Mouse (Mus musculus): Measurements from ENCODE around the gene Edem3. TPM values are rescaled to one million over a fixed set of nuclear protein-coding genes. Genes with fewer than 3 reads are reported as not detected.

The Edem3 gene
- total and polyA plus RNA-seq, 2 experiments from 2014 or later: 13.2 to 40.8 TPM

DNA sequence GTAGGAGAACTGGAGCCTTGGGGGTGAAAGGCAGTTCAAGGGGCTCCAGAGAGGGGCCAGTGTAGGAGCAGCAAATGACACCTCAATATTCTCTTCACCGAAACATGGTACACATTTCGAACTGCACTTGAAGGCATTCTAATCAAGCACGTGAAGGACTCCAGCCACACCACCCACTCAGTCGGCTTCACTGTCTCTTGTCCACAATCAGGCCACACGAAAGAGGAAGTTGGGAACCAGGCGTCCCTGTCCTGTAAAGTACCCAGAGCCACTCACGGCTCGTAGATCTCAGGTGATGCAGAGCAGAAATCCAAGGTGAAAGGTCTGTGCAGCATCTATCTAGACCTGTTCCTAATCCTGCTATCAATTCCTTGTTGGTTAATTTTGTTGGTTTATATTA is 36.6 kb upstream of the Edem3 start:
- WGBS: 90% methylated on average over 8 of the region's 8 CpGs
- no peaks in the 10 kb centered on the region for H3K9me3 ChIP-seq (ENCODE audit: low read length)
- no peak overlapping the region for H3K4me3 ChIP-seq (ENCODE audit: low read depth, low read length)
- no peak for TF ChIP-seq CTCF (IDR thresholded peaks at IDR 0.05)
- ATAC-seq (ENCODE audit: low FRiP score): no peak
- H3K27ac ChIP-seq (ENCODE audit: low read depth, low read length): no peak overlapping the region
- no peak overlapping the region for H3K4me2 ChIP-seq (ENCODE audit: low read depth, low read length, poor library complexity, severe bottlenecking)
- DNase-seq (ENCODE audit: low spot score): no peak
- no peaks in the 10 kb centered on the region for H3K4me1 ChIP-seq (ENCODE audit: insufficient read depth, low read length)
- no peaks in the 10 kb centered on the region for H3K27me3 ChIP-seq (ENCODE audit: insufficient read depth, low read length)
- H3K36me3 ChIP-seq (ENCODE audit: insufficient read depth, low read length): no peaks in the 10 kb centered on the region
- no peak overlapping the region for H3K9ac ChIP-seq (replicated peaks; ENCODE audit: low read length, poor library complexity, severe bottlenecking)

- WGBS: 87% methylated on average over 5 of the region's 5 CpGs
- Histone ChIP-seq H3K9me3 (ENCODE audit: low read length) (no peaks in the 10 kb centered on the region), H3K4me3 (ENCODE audit: low read depth, low read length) (no peak overlapping the region), H3K27ac (ENCODE audit: low read depth, low read length) (no peak overlapping the region), H3K36me3 (ENCODE audit: insufficient read depth, low read length) (no peaks in the 10 kb centered on the region), H3K27me3 (ENCODE audit: insufficient read depth, low read length) (no peaks in the 10 kb centered on the region), H3K4me2 (ENCODE audit: low read depth, low read length, poor library complexity, severe bottlenecking) (no peak overlapping the region), H3K4me1 (ENCODE audit: insufficient read depth, low read length) (no peaks in the 10 kb centered on the region), H3K9ac (replicated peaks; ENCODE audit: low read length, poor library complexity, severe bottlenecking) (no peak overlapping the region)
- ATAC-seq (ENCODE audit: low FRiP score) (no peak), DNase-seq (ENCODE audit: low spot score) (no peak)
- TF ChIP-seq CTCF (IDR thresholded peaks at IDR 0.05): no peak
These were observed 35.3 kb upstream of the Edem3 start for GRCm38 (mm10) chr1:151719911-151720310.

DNA sequence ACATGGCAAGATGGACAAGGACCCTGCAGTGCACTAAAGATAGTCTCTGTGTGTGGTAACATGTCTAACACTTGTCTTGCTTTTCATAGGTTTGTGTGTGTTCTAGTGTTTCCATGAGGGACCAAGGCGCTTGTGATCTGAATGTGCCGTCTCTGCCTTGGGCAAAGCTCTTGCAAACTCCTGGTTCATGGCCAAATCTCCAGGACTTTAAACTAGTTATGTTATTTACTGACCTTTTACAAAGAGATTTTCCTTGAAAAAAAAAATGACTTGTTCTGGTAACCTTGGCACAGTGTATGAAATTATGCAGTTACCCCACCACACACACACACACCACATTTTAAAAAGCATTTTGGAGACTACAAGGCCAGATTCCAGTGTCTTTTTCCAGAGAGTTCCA is 34.6 kb upstream of the Edem3 start:
- Histone ChIP-seq H3K4me1 (ENCODE audit: insufficient read depth, low read length) (no peaks in the 10 kb centered on the region), H3K4me3 (ENCODE audit: low read depth, low read length) (no peak overlapping the region), H3K9me3 (ENCODE audit: low read length) (no peaks in the 10 kb centered on the region), H3K4me2 (ENCODE audit: low read depth, low read length, poor library complexity, severe bottlenecking) (no peak overlapping the region), H3K36me3 (ENCODE audit: insufficient read depth, low read length) (no peaks in the 10 kb centered on the region), H3K27ac (ENCODE audit: low read depth, low read length) (no peak overlapping the region), H3K27me3 (ENCODE audit: insufficient read depth, low read length) (no peaks in the 10 kb centered on the region), H3K9ac (replicated peaks; ENCODE audit: low read length, poor library complexity, severe bottlenecking) (no peak overlapping the region)
- WGBS: 86% methylated on average over 2 of the region's 2 CpGs
- no peak for TF ChIP-seq CTCF (IDR thresholded peaks at IDR 0.05)
- DNase-seq (ENCODE audit: low spot score) (no peak), ATAC-seq (ENCODE audit: low FRiP score) (no peak)

DNA sequence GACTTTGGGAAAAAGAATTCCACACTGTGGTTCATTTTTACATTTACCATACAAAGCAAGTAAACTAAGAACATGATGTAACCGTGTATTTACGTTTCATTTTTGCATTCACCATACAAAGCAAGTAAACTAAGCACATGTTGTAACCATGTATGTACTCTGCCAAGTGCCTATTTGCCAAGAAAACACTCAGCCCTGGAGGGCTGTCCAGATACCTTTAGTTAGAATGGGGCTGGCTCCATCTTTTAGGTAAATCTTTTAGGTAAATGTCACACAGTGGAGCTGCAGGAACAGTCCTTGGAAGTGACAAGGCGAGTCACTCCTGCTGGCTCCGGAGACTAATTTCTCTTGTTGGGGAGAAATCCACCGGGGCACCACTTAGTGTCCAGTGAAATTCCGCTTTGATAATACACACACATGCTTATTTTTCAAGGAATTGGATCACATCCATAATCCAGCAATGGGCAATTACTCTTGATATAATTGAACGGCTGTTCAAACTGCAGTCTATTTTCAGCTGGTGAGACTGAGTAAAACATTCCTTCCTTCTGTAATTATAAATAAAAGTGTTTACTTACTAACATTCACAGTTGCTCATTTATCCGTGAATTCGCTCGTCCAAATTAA is 33.7 kb upstream of the Edem3 start:
- Histone ChIP-seq H3K27ac (ENCODE audit: low read depth, low read length) (no peak overlapping the region), H3K36me3 (ENCODE audit: insufficient read depth, low read length) (no peaks in the 10 kb centered on the region), H3K9me3 (ENCODE audit: low read length) (no peaks in the 10 kb centered on the region), H3K4me2 (ENCODE audit: low read depth, low read length, poor library complexity, severe bottlenecking) (no peak overlapping the region), H3K4me1 (ENCODE audit: insufficient read depth, low read length) (no peaks in the 10 kb centered on the region), H3K9ac (replicated peaks; ENCODE audit: low read length, poor library complexity, severe bottlenecking) (no peak overlapping the region), H3K4me3 (ENCODE audit: low read depth, low read length) (no peak overlapping the region), H3K27me3 (ENCODE audit: insufficient read depth, low read length) (no peaks in the 10 kb centered on the region)
- DNase-seq (ENCODE audit: low spot score): no peak
- WGBS: 73% methylated on average over 10 of the region's 10 CpGs
- no peak for ATAC-seq (ENCODE audit: low FRiP score)
- no peak for TF ChIP-seq CTCF (IDR thresholded peaks at IDR 0.05)

DNA sequence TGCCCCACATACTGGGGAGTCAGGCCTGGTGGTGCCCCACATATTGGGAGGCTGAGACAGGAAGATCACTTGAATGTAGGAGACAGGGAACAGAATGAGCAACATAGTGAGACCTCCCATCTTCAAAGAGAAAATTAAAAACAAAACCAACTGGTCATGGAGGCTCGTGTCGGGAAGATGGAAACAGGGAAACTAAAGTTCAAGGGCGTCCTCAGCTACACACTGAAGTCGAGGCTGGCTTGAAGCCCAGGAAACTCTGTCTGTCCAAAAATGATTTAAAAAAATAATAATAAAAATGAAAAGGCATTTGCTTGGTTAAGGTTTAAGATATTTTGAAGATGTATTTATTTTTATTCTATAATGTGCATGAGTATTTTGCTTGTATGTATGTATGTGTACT is 31.4 kb upstream of the Edem3 start:
- Histone ChIP-seq H3K27ac (ENCODE audit: low read depth, low read length) (no peak overlapping the region), H3K36me3 (ENCODE audit: insufficient read depth, low read length) (no peaks in the 10 kb centered on the region), H3K9me3 (ENCODE audit: low read length) (no peaks in the 10 kb centered on the region), H3K4me3 (ENCODE audit: low read depth, low read length) (no peak overlapping the region), H3K9ac (replicated peaks; ENCODE audit: low read length, poor library complexity, severe bottlenecking) (no peak overlapping the region), H3K4me1 (ENCODE audit: insufficient read depth, low read length) (no peaks in the 10 kb centered on the region), H3K27me3 (ENCODE audit: insufficient read depth, low read length) (no peaks in the 10 kb centered on the region), H3K4me2 (ENCODE audit: low read depth, low read length, poor library complexity, severe bottlenecking) (no peak overlapping the region)
- no peak for ATAC-seq (ENCODE audit: low FRiP score)
- TF ChIP-seq CTCF (IDR thresholded peaks at IDR 0.05): no peak
- 93% methylated on average over 4 of the region's 4 CpGs for WGBS
- no peak for DNase-seq (ENCODE audit: low spot score)

DNA sequence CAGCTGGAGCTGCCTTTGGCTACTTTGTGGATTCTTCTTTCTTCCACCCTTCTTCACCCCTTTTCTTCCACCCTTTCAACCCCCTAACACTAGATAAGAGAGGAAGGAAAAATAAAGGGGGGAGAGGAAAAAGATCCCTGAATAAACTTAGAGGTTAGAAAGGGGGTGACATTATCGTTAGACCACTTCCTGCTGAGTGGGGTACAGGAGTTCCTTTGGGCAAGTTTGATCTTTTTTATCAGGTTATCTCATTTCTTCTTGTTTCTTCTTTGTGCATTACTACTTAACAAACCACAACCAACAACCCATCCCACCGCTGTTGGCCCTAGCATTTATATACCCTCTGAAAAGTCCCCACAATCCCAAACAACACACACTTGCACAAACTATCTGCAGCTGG is 29.6 kb upstream of the Edem3 start:
- ATAC-seq (ENCODE audit: low FRiP score) (no peak), DNase-seq (ENCODE audit: low spot score) (no peak)
- no peak overlapping the region for H3K4me2 ChIP-seq (ENCODE audit: low read depth, low read length, poor library complexity, severe bottlenecking)
- TF ChIP-seq CTCF (IDR thresholded peaks at IDR 0.05): no peak
- WGBS: 85% methylated on average over 2 of the region's 2 CpGs
- no peaks in the 10 kb centered on the region for H3K36me3 ChIP-seq (ENCODE audit: insufficient read depth, low read length)
- H3K9me3 ChIP-seq (ENCODE audit: low read length): no peaks in the 10 kb centered on the region
- no peaks in the 10 kb centered on the region for H3K27me3 ChIP-seq (ENCODE audit: insufficient read depth, low read length)
- no peak overlapping the region for H3K9ac ChIP-seq (replicated peaks; ENCODE audit: low read length, poor library complexity, severe bottlenecking)
- no peaks in the 10 kb centered on the region for H3K4me1 ChIP-seq (ENCODE audit: insufficient read depth, low read length)
- no peak overlapping the region for H3K4me3 ChIP-seq (ENCODE audit: low read depth, low read length)
- H3K27ac ChIP-seq (ENCODE audit: low read depth, low read length): no peak overlapping the region
